Mouse (Mus musculus): ENCODE data around the gene Cpt1b. TPM values are rescaled to one million over a fixed set of nuclear protein-coding genes. Genes with fewer than 3 reads are reported as not detected.

The Cpt1b gene
- polyA plus RNA-seq (2016; fragmentation: Nextera tagmentation; extraction: Ambion mirVana), result 0.39 and 0.58 TPM in 2 replicates

GRCm38 (mm10) chr15:89425711-89426121 lies at the start of gene Cpt1b:
Gene Cpt1b, minus strand, starts transcription at chr15:89425863.
- no peak for ATAC-seq (ENCODE audit: insufficient number of reproducible peaks, insufficient read depth, low FRiP score, low TSS enrichment)
- H3K4me3 ChIP-seq, result no peak within 1 kb of the TSS
- H3K27ac ChIP-seq, result no peak within 1 kb of the TSS
- peaks cover 16% of the 10 kb centered on the region for H3K4me1 ChIP-seq
- H3K36me3 ChIP-seq, result peaks cover 19% of the 10 kb centered on the region
- 0 out of 2 replicates have a peak, but pooled peaks cover 2% of the 10 kb centered on the region for H3K27me3 ChIP-seq
- 0 out of 2 replicates have a peak within 1 kb of the TSS, but pooled peaks have one; percentile 12 for H3K4me2 ChIP-seq (replicated peaks)
- H3K9me3 ChIP-seq, result no peaks in the 10 kb centered on the region
- WGBS, result 24% methylated on average over 6 of the region's 6 CpGs
- no peak within 1 kb of the TSS for H3K9ac ChIP-seq

GRCm38 (mm10) chr15:89475293-89475600 lies 49.6 kb upstream of the Cpt1b start:
- H3K4me1 ChIP-seq, result peaks cover 5% of the 10 kb centered on the region; the same call in 1 of the 2 replicates
- H3K9ac ChIP-seq, result peak overlapping the region; percentile 55; the same call in 1 of the 2 replicates
- peak overlapping the region; percentile 59 for H3K4me3 ChIP-seq
- WGBS, result 90% methylated on average over 7 of the region's 7 CpGs
- ATAC-seq (ENCODE audit: insufficient number of reproducible peaks, insufficient read depth, low FRiP score, low TSS enrichment), result 0 out of 2 replicates have a peak, but pooled peaks have one; percentile 5
- no peaks in the 10 kb centered on the region for H3K36me3 ChIP-seq
- peak overlapping the region; percentile 84 for H3K4me2 ChIP-seq (replicated peaks)
- H3K27me3 ChIP-seq, result no peaks in the 10 kb centered on the region
- no peak overlapping the region for H3K27ac ChIP-seq
- no peaks in the 10 kb centered on the region for H3K9me3 ChIP-seq

GRCm38 (mm10) chr15:89474596-89475292 lies 49.1 kb upstream of the Cpt1b start:
- Histone ChIP-seq H3K27ac (no peak overlapping the region), H3K4me3 (no peak overlapping the region)

GRCm38 (mm10) chr15:89473921-89474320 lies 48.3 kb upstream of the Cpt1b start:
- H3K9me3 ChIP-seq, result no peaks in the 10 kb centered on the region
- no peak overlapping the region for H3K4me2 ChIP-seq (replicated peaks)
- no peak overlapping the region for H3K4me3 ChIP-seq
- WGBS, result 94% methylated on average over 8 of the region's 8 CpGs
- peaks cover 5% of the 10 kb centered on the region; the same call in 1 of the 2 replicates for H3K4me1 ChIP-seq
- H3K27ac ChIP-seq, result no peak overlapping the region
- ATAC-seq (ENCODE audit: insufficient number of reproducible peaks, insufficient read depth, low FRiP score, low TSS enrichment), result no peak
- no peaks in the 10 kb centered on the region for H3K36me3 ChIP-seq
- no peaks in the 10 kb centered on the region for H3K27me3 ChIP-seq
- no peak overlapping the region for H3K9ac ChIP-seq

More at GRCm38 (mm10) chr15:89474596-89475292, 49.1 kb upstream of the Cpt1b start:
- Histone ChIP-seq H3K9ac (no peak overlapping the region), H3K36me3 (no peaks in the 10 kb centered on the region), H3K4me2 (replicated peaks) (peak overlapping the region; percentile 84; the same call in 1 of the 2 replicates), H3K27me3 (no peaks in the 10 kb centered on the region), H3K9me3 (no peaks in the 10 kb centered on the region), H3K4me1 (peaks cover 5% of the 10 kb centered on the region; the same call in 1 of the 2 replicates)
- WGBS, result 93% methylated on average over 19 of the region's 19 CpGs
- no peak for ATAC-seq (ENCODE audit: insufficient number of reproducible peaks, insufficient read depth, low FRiP score, low TSS enrichment)

- Histone ChIP-seq H3K4me3 (no peak overlapping the region), H3K4me2 (replicated peaks) (no peak overlapping the region), H3K36me3 (no peaks in the 10 kb centered on the region), H3K27me3 (no peaks in the 10 kb centered on the region), H3K9ac (no peak overlapping the region), H3K9me3 (no peaks in the 10 kb centered on the region), H3K27ac (no peak overlapping the region), H3K4me1 (peaks cover 5% of the 10 kb centered on the region; the same call in 1 of the 2 replicates)
- WGBS, result 81% methylated on average over 9 of the region's 9 CpGs
- ATAC-seq (ENCODE audit: insufficient number of reproducible peaks, insufficient read depth, low FRiP score, low TSS enrichment), result no peak
These were observed 47.7 kb upstream of the Cpt1b start for GRCm38 (mm10) chr15:89473370-89473769.

- Histone ChIP-seq H3K36me3 (no peaks in the 10 kb centered on the region), H3K4me1 (peaks cover 5% of the 10 kb centered on the region; the same call in 1 of the 2 replicates), H3K4me3 (no peak overlapping the region), H3K27me3 (no peaks in the 10 kb centered on the region), H3K9me3 (no peaks in the 10 kb centered on the region), H3K9ac (no peak overlapping the region), H3K4me2 (replicated peaks) (no peak overlapping the region), H3K27ac (no peak overlapping the region)
- ATAC-seq (ENCODE audit: insufficient number of reproducible peaks, insufficient read depth, low FRiP score, low TSS enrichment), result no peak
- WGBS, result 86% methylated on average over 4 of the region's 4 CpGs
These were observed 45.8 kb upstream of the Cpt1b start for GRCm38 (mm10) chr15:89471476-89471875.

GRCm38 (mm10) chr15:89468577-89468976 lies 42.9 kb upstream of the Cpt1b start:
- Histone ChIP-seq H3K9ac (no peak overlapping the region), H3K27me3 (no peaks in the 10 kb centered on the region), H3K36me3 (no peaks in the 10 kb centered on the region), H3K4me1 (no peaks in the 10 kb centered on the region), H3K9me3 (no peaks in the 10 kb centered on the region), H3K27ac (no peak overlapping the region), H3K4me3 (no peak overlapping the region), H3K4me2 (replicated peaks) (no peak overlapping the region)
- no peak for ATAC-seq (ENCODE audit: insufficient number of reproducible peaks, insufficient read depth, low FRiP score, low TSS enrichment)
- WGBS, result 36% methylated on average over 2 of the region's 2 CpGs

- no peak overlapping the region for H3K9ac ChIP-seq
- no peaks in the 10 kb centered on the region for H3K36me3 ChIP-seq
- 8% methylated on average over 1 of the region's 1 CpGs for WGBS
- H3K4me3 ChIP-seq, result no peak overlapping the region
- no peaks in the 10 kb centered on the region for H3K9me3 ChIP-seq
- H3K4me1 ChIP-seq, result no peaks in the 10 kb centered on the region
- H3K4me2 ChIP-seq (replicated peaks), result no peak overlapping the region
- H3K27me3 ChIP-seq, result no peaks in the 10 kb centered on the region
- no peak overlapping the region for H3K27ac ChIP-seq
- no peak for ATAC-seq (ENCODE audit: insufficient number of reproducible peaks, insufficient read depth, low FRiP score, low TSS enrichment)
These were observed 39.4 kb upstream of the Cpt1b start for GRCm38 (mm10) chr15:89465052-89465451.

- no peak overlapping the region for H3K4me2 ChIP-seq (replicated peaks)
- no peak overlapping the region for H3K4me3 ChIP-seq
- H3K27ac ChIP-seq, result no peak overlapping the region
- H3K27me3 ChIP-seq, result no peaks in the 10 kb centered on the region
- 57% methylated on average over 5 of the region's 5 CpGs for WGBS
- H3K4me1 ChIP-seq, result no peaks in the 10 kb centered on the region
- H3K9ac ChIP-seq, result no peak overlapping the region
- H3K36me3 ChIP-seq, result no peaks in the 10 kb centered on the region
- no peaks in the 10 kb centered on the region for H3K9me3 ChIP-seq
- ATAC-seq (ENCODE audit: insufficient number of reproducible peaks, insufficient read depth, low FRiP score, low TSS enrichment), result no peak
These were observed 37.9 kb upstream of the Cpt1b start for GRCm38 (mm10) chr15:89463334-89464235.

- Histone ChIP-seq H3K27me3 (no peaks in the 10 kb centered on the region), H3K9ac (no peak overlapping the region), H3K9me3 (no peaks in the 10 kb centered on the region), H3K27ac (no peak overlapping the region), H3K36me3 (no peaks in the 10 kb centered on the region), H3K4me2 (replicated peaks) (no peak overlapping the region), H3K4me3 (no peak overlapping the region), H3K4me1 (no peaks in the 10 kb centered on the region)
- no peak for ATAC-seq (ENCODE audit: insufficient number of reproducible peaks, insufficient read depth, low FRiP score, low TSS enrichment)
- whole genome bisulfite sequencing, result 80% methylated on average over 7 of the region's 7 CpGs
These were observed 36.5 kb upstream of the Cpt1b start for GRCm38 (mm10) chr15:89462176-89462575.

- Histone ChIP-seq H3K9me3 (no peaks in the 10 kb centered on the region), H3K4me3 (no peak overlapping the region), H3K4me2 (replicated peaks) (no peak overlapping the region), H3K36me3 (no peaks in the 10 kb centered on the region), H3K27me3 (no peaks in the 10 kb centered on the region), H3K9ac (no peak overlapping the region), H3K4me1 (no peaks in the 10 kb centered on the region), H3K27ac (no peak overlapping the region)
- ATAC-seq (ENCODE audit: insufficient number of reproducible peaks, insufficient read depth, low FRiP score, low TSS enrichment), result no peak
- WGBS, result 85% methylated on average over 15 of the region's 15 CpGs
These were observed 35.7 kb upstream of the Cpt1b start for GRCm38 (mm10) chr15:89461321-89461720.

Measured in embryonic facial prominence, embryonic 12.5 days (tissue).